In genomic region chr12:4007181-4007580, GRCm38 (mm10) we compare ENCODE assay signal across 11 mouse cellular contexts. TPM values are rescaled to one million over a fixed set of nuclear protein-coding genes. Genes with fewer than 3 reads are reported as not detected.
A peak's percentile ranks its signal among the peaks of the same experiment; 100 is the strongest.
DNase-seq lines count a peak whose midpoint lies in the region; ATAC-seq and TF ChIP-seq lines count a peak whose summit lies in the region.
"Had no signal": no experiment of that assay in that cellular context is flagged by ENCODE, and none has a peak within 500 bp of the region (broad histone marks: within the 10 kb centered on the region; RNA-seq: fewer than 3 reads in every experiment).

No protein-coding gene starts in this region.

- H3K4me3 ChIP-seq in intestine, embryonic 16.5 days (ENCODE audit: low read length), result no peak overlapping the region
- no peak overlapping the region for H3K4me3 ChIP-seq in stomach, postnatal 0 days (ENCODE audit: low read depth, low read length)
- H3K4me3 ChIP-seq: erythroblast, embryonic 14.5 days; limb, embryonic 13.5 days had no signal

- peak; percentile 39 to 49 for DNase-seq in left cerebral cortex, postnatal 36 days (ENCODE audit: low spot score in 2 of 2)
- no peak for DNase-seq in left cerebral cortex, postnatal 14 days (ENCODE audit: low spot score in 2 of 2)
- peak; percentile 67 for DNase-seq in cerebellum, adult 11 months
- peak; percentile 76 for DNase-seq in gastrocnemius, postnatal 14 days
- DNase-seq in stomach, postnatal 0 days (ENCODE audit: low spot score), result no peak
- no peak for DNase-seq in urinary bladder, adult 2 months (ENCODE audit: low spot score)
- no peak for DNase-seq in thymus, postnatal 14 days

- no peak for TF ChIP-seq CTCF in stomach, postnatal 0 days (IDR thresholded peaks at IDR 0.05; ENCODE audit: low read depth)

- peaks cover 5% of the 10 kb centered on the region for H3K4me1 ChIP-seq in intestine, embryonic 16.5 days (ENCODE audit: control insufficient read depth, insufficient read depth, low read length)
- H3K4me1 ChIP-seq in stomach, postnatal 0 days (replicated peaks; ENCODE audit: control insufficient read depth, insufficient read depth), result no peaks in the 10 kb centered on the region

- no peaks in the 10 kb centered on the region for H3K36me3 ChIP-seq in intestine, embryonic 16.5 days (ENCODE audit: control insufficient read depth, insufficient read depth, low read length)
- no peaks in the 10 kb centered on the region for H3K36me3 ChIP-seq in stomach, postnatal 0 days (ENCODE audit: control insufficient read depth, insufficient read depth, low read length)
- H3K36me3 ChIP-seq: limb, embryonic 13.5 days had no signal

- TF ChIP-seq EP300 in stomach, postnatal 0 days (optimal IDR thresholded peaks at IDR 0.05), result no peak

- intact Hi-C loops in left cerebral cortex, postnatal 36 days (cut with DNase I), result no loop called here
- intact Hi-C loops in left cerebral cortex, postnatal 14 days (cut with DNase I), result no loop called here
- intact Hi-C loops in gastrocnemius, postnatal 14 days (cut with DNase I; ENCODE audit: low total_unique reads), result no loop called here

- no peaks in the 10 kb centered on the region for H3K27me3 ChIP-seq in intestine, embryonic 16.5 days (replicated peaks; ENCODE audit: control insufficient read depth, insufficient read depth, low read length)
- no peaks in the 10 kb centered on the region for H3K27me3 ChIP-seq in stomach, postnatal 0 days (ENCODE audit: control insufficient read depth, insufficient read depth, low read length)
- H3K27me3 ChIP-seq: limb, embryonic 13.5 days had no signal

- no peaks in the 10 kb centered on the region for H3K9me3 ChIP-seq in intestine, embryonic 16.5 days (ENCODE audit: control insufficient read depth, low read length)
- H3K9me3 ChIP-seq in stomach, postnatal 0 days (ENCODE audit: control insufficient read depth, low read length), result no peaks in the 10 kb centered on the region
- H3K9me3 ChIP-seq: limb, embryonic 13.5 days had no signal

- ATAC-seq in intestine, embryonic 16.5 days, result peak; percentile 65
- ATAC-seq in stomach, postnatal 0 days (ENCODE audit: low FRiP score, low TSS enrichment), result 0 out of 2 replicates have a peak, but pooled peaks have one; percentile 45

- H3K27ac ChIP-seq in intestine, embryonic 16.5 days (ENCODE audit: low read length), result peak overlapping the region; percentile 59
- H3K27ac ChIP-seq in stomach, postnatal 0 days (replicated peaks), result peak overlapping the region; percentile 49; the same call in 1 of the 2 replicates
- H3K27ac ChIP-seq: limb, embryonic 13.5 days had no signal

- no peak overlapping the region for H3K9ac ChIP-seq in intestine, embryonic 16.5 days (ENCODE audit: low read depth, low read length)
- no peak overlapping the region for H3K9ac ChIP-seq in stomach, postnatal 0 days (ENCODE audit: low read length)
- H3K9ac ChIP-seq: limb, embryonic 13.5 days had no signal

- WGBS in intestine, embryonic 16.5 days, result 44% methylated on average over 4 of the region's 4 CpGs
- WGBS in stomach, postnatal 0 days, result 43% methylated on average over 4 of the region's 4 CpGs

- no peak overlapping the region for H3K4me2 ChIP-seq in intestine, embryonic 16.5 days (ENCODE audit: low read depth, low read length)
- no peak overlapping the region for H3K4me2 ChIP-seq in stomach, postnatal 0 days (replicated peaks; ENCODE audit: low read depth)
- H3K4me2 ChIP-seq: limb, embryonic 13.5 days had no signal

RNA-seq across cellular contexts. Expression of gene Efr3b, which starts 31.5 kb away (rescaled TPM):
- total RNA-seq in left cerebral cortex, postnatal 36 days (2021), result 100 to 1,000 TPM; 105 TPM
- 10 to 100 TPM; 95.7 to 97.7 TPM for total RNA-seq in left cerebral cortex, postnatal 14 days (2021)
- 1 to 10 TPM; 3.1 to 4.4 TPM for total RNA-seq in gastrocnemius, postnatal 14 days (2021)
- 2.6 and 3.2 TPM in 2 replicates for polyA plus RNA-seq in intestine, embryonic 16.5 days (2015; fragmentation: Nextera tagmentation; extraction: Ambion mirVana)
- polyA plus RNA-seq in stomach, postnatal 0 days (2015; fragmentation: Nextera tagmentation; extraction: Ambion mirVana), result 0.76 and 0.99 TPM in 2 replicates
- 1.6 and 1.8 TPM in 2 replicates for polyA plus RNA-seq in urinary bladder, adult 2 months (2012; rRNA removed)
- polyA plus RNA-seq: erythroblast, embryonic 14.5 days had no signal

RNA-seq across cellular contexts. Expression of gene Pomc, which starts 52.4 kb away (rescaled TPM):
- total RNA-seq in left cerebral cortex, postnatal 36 days (2021), result 1 to 10 TPM; 1.6 to 3.2 TPM
- total RNA-seq in left cerebral cortex, postnatal 14 days (2021), result 1 to 10 TPM; 3.1 to 3.7 TPM
- under 1 TPM; 0.29 to 0.31 TPM for total RNA-seq in gastrocnemius, postnatal 14 days (2021)
- polyA plus RNA-seq in intestine, embryonic 16.5 days (2015; fragmentation: Nextera tagmentation; extraction: Ambion mirVana), result 2.4 and 2.5 TPM in 2 replicates
- polyA plus RNA-seq in stomach, postnatal 0 days (2015; fragmentation: Nextera tagmentation; extraction: Ambion mirVana), result 0.96 and 1.2 TPM in 2 replicates
- polyA plus RNA-seq in urinary bladder, adult 2 months (2012; rRNA removed), result 0.41 and 0.69 TPM in 2 replicates
- total RNA-seq: MEL had no signal
- polyA plus RNA-seq: erythroblast, embryonic 14.5 days had no signal

Comparison
In these comparisons a context has a peak if more than half of its experiments do, and no peak if none do; other contexts are left out.
1. DNase-seq: peak in left cerebral cortex, postnatal 36 days (2 of 2), cerebellum, adult 11 months (single experiment) and gastrocnemius, postnatal 14 days (single experiment); none in left cerebral cortex, postnatal 14 days (0 of 2), stomach, postnatal 0 days (single experiment), urinary bladder, adult 2 months (single experiment) and thymus, postnatal 14 days (single experiment).
2. RNA of gene Efr3b, which starts 31.5 kb away (total RNA-seq): 105 TPM in left cerebral cortex, postnatal 36 days and 95.7 to 97.7 TPM in left cerebral cortex, postnatal 14 days; 3.1 to 4.4 TPM in gastrocnemius, postnatal 14 days; every median in the first group is over 10 times any median in the second.